Mouse (Mus musculus) hematopoietic stem cell, adult 5-6 weeks (primary cell): ENCODE data around the gene Olfr545. TPM values are rescaled to one million over a fixed set of nuclear protein-coding genes. Genes with fewer than 3 reads are reported as not detected.

Source experiments
- ATAC-seq, 2 experiments: fragments of 125-278 bp in 1 of 2; replicated peaks in 1 of 2; 2 replicates each; pipeline ENCODE4 v1.8.0; 2016 to 2017; ENCODE audit warnings: inconsistent platforms in 2 of 2, mild to moderate bottlenecking in 2 of 2, moderate number of reproducible peaks in 2 of 2, low read depth in 1 of 2, moderate TSS enrichment in 1 of 2; ENCODE audit not compliant: low FRiP score in 2 of 2, poor library complexity in 2 of 2, severe bottlenecking in 2 of 2, insufficient read depth in 1 of 2, low TSS enrichment in 1 of 2
- total RNA-seq: library from RNA; stranded (forward); fragments of 172-1452, 232-1000 nt; gene quantifications from 2 replicates; pipeline ENCODE4 v1.2.3, GENCODE M21; 2017

Gene Olfr545
- total RNA-seq, 1 experiment from 2014 or later: not detected

GRCm38 (mm10) chr7:102483665-102484064 is 15.7 kb downstream of the Olfr545 start:
- ATAC-seq: no peak

GRCm38 (mm10) chr7:102481579-102481978 is 17.8 kb downstream of the Olfr545 start, which contains the start of gene Olfr543:
Gene Olfr543 (minus strand): TSS chr7:102481679.
- no peak for ATAC-seq

GRCm38 (mm10) chr7:102480821-102481220 is 18.6 kb downstream of the Olfr545 start:
- no peak for ATAC-seq

GRCm38 (mm10) chr7:102479368-102480078 is 19.9 kb downstream of the Olfr545 start:
- no peak for ATAC-seq

- ATAC-seq: no peak
These were observed 20.4 kb downstream of the Olfr545 start for GRCm38 (mm10) chr7:102478926-102479325.

- ATAC-seq: no peak
These were observed 20.9 kb downstream of the Olfr545 start for GRCm38 (mm10) chr7:102478425-102478824.

- no peak for ATAC-seq
These were observed 22.0 kb downstream of the Olfr545 start for GRCm38 (mm10) chr7:102477377-102477776.

- no peak for ATAC-seq
These were observed 22.8 kb downstream of the Olfr545 start for GRCm38 (mm10) chr7:102476601-102477000.

- ATAC-seq: no peak
These were observed 26.7 kb downstream of the Olfr545 start for GRCm38 (mm10) chr7:102472675-102473074.

GRCm38 (mm10) chr7:102467566-102467965 is 31.8 kb downstream of the Olfr545 start:
- ATAC-seq: no peak

GRCm38 (mm10) chr7:102458618-102459380 is 40.6 kb downstream of the Olfr545 start:
- ATAC-seq: peak in 1 of 2 experiments; percentile 32; a peak in 1 of 4 replicates

GRCm38 (mm10) chr7:102446438-102446837 is 52.9 kb downstream of the Olfr545 start:
- ATAC-seq: no peak

GRCm38 (mm10) chr7:102444301-102444700 is 55.1 kb downstream of the Olfr545 start:
- no peak for ATAC-seq

- no peak for ATAC-seq
These were observed 56.9 kb downstream of the Olfr545 start for GRCm38 (mm10) chr7:102442432-102442831.

GRCm38 (mm10) chr7:102441657-102442391 is 57.5 kb downstream of the Olfr545 start, which contains the start of gene Rrm1:
Gene Rrm1 (plus strand): TSS chr7:102441695.
- ATAC-seq: peak; percentile 99 to 100
